Mouse (Mus musculus) MEL (cell line): ENCODE measurements around the gene Borcs7. TPM values are rescaled to one million over a fixed set of nuclear protein-coding genes. Genes with fewer than 3 reads are reported as not detected.

Experiments
- DNase-seq: peaks from one replicate; pipeline ENCODE4 v3.0.0; 2011; ENCODE audit warnings: low read depth, low spot score
- H3K27ac ChIP-seq: 2 replicates; pipeline ENCODE4 v1.5.1; 2012; ENCODE audit warnings: low read depth, mild to moderate bottlenecking, control low read depth, low read length, moderate library complexity; ENCODE audit not compliant: control insufficient read depth
- H3K27me3 ChIP-seq, 2 experiments: fragments of 150-350 bp in 1 of 2; sonication (generic) in 1 of 2; 2 replicates each; pipeline ENCODE4 v1.6.1; 2012; ENCODE audit warnings: low read length in 2 of 2, mild to moderate bottlenecking in 2 of 2, improper control_type of control experiment in 1 of 2, moderate library complexity in 1 of 2; ENCODE audit not compliant: insufficient read depth in 2 of 2, control insufficient read depth in 1 of 2
- H3K36me3 ChIP-seq, 2 experiments: 2 replicates each; pipeline ENCODE4 v1.6.1; 2012 to 2014; ENCODE audit warnings: low read length in 2 of 2, improper control_type of control experiment in 1 of 2, inconsistent platforms in 1 of 2, mild to moderate bottlenecking in 1 of 2; ENCODE audit not compliant: insufficient read depth in 2 of 2, control insufficient read depth in 1 of 2
- H3K4me1 ChIP-seq, 2 experiments: fragments of 150-350 bp in 1 of 2; sonication (generic) in 1 of 2; 2 replicates each; pipeline ENCODE4 v1.6.1; 2012; ENCODE audit warnings: low read length in 2 of 2, improper control_type of control experiment in 1 of 2, mild to moderate bottlenecking in 1 of 2; ENCODE audit not compliant: insufficient read depth in 2 of 2, control insufficient read depth in 1 of 2
- H3K4me3 ChIP-seq, 2 experiments: fragments of 150-350 bp in 1 of 2; sonication (generic) in 1 of 2; 2 replicates each; pipeline ENCODE4 v1.5.1; 2012; ENCODE audit warnings: low read depth in 2 of 2, low read length in 2 of 2, mild to moderate bottlenecking in 2 of 2, moderate library complexity in 2 of 2, control low read depth in 1 of 2, improper control_type of control experiment in 1 of 2; ENCODE audit not compliant: control insufficient read depth in 1 of 2, insufficient read depth in 1 of 2
- H3K79me2 ChIP-seq: 2 replicates; pipeline ENCODE4 v1.6.1; 2012; ENCODE audit warnings: mild to moderate bottlenecking, low read length, moderate library complexity; ENCODE audit not compliant: control insufficient read depth, poor library complexity, insufficient read depth
- H3K9ac ChIP-seq: 2 replicates; pipeline ENCODE4 v1.6.1; 2012; ENCODE audit warnings: low read depth, mild to moderate bottlenecking, control low read depth, low read length, moderate library complexity; ENCODE audit not compliant: control insufficient read depth, poor library complexity, severe bottlenecking
- H3K9me3 ChIP-seq: fragments of 150-350 bp; sonication (generic); replicated peaks from 2 replicates; pipeline ENCODE4 v1.6.1; 2012; ENCODE audit warnings: mild to moderate bottlenecking, low read length, improper control_type of control experiment, moderate library complexity; ENCODE audit not compliant: insufficient read depth
- CHD1 ChIP-seq: IDR thresholded peaks from 2 replicates; pipeline ENCODE4 v1.6.1; 2012; ENCODE audit warnings: low read depth, mild to moderate bottlenecking, inconsistent platforms, low read length, improper control_type of control experiment
- CTCF ChIP-seq, 3 experiments: IDR thresholded peaks in 2 of 3; conservative IDR thresholded peaks in 1 of 3; 2 replicates each; pipeline ENCODE4 v1.5.1; 2011 to 2012; ENCODE audit warnings: low read length in 3 of 3, low read depth in 2 of 3, mild to moderate bottlenecking in 2 of 3, improper control_type of control experiment in 1 of 3, inconsistent platforms in 1 of 3, mixed read lengths in 1 of 3, moderate library complexity in 1 of 3; ENCODE audit not compliant: control insufficient read depth in 1 of 3, insufficient read depth in 1 of 3, poor library complexity in 1 of 3, severe bottlenecking in 1 of 3
- ELF1 ChIP-seq: IDR thresholded peaks from 2 replicates; pipeline ENCODE4 v1.6.1; 2014; ENCODE audit warnings: low read depth, mild to moderate bottlenecking, inconsistent platforms, low read length, improper control_type of control experiment, moderate library complexity
- GATA1 ChIP-seq: IDR thresholded peaks from 2 replicates; pipeline ENCODE4 v1.6.1; 2011; ENCODE audit warnings: low read depth, low read length, improper control_type of control experiment
- MAX ChIP-seq: IDR thresholded peaks from 2 replicates; pipeline ENCODE4 v1.6.1; 2011; ENCODE audit warnings: low read length, improper control_type of control experiment
- MAZ ChIP-seq: IDR thresholded peaks from 2 replicates; pipeline ENCODE4 v1.6.1; 2012; ENCODE audit warnings: low read depth, mild to moderate bottlenecking, inconsistent platforms, low read length, improper control_type of control experiment
- MEF2A ChIP-seq: IDR thresholded peaks from 2 replicates; pipeline ENCODE4 v1.6.1; 2014; ENCODE audit warnings: low read depth, mild to moderate bottlenecking, inconsistent platforms, low read length, improper control_type of control experiment; ENCODE audit not compliant: poor library complexity, insufficient replicate concordance, severe bottlenecking; ENCODE audit errors: extremely low read depth
- MYC ChIP-seq: IDR thresholded peaks from 2 replicates; pipeline ENCODE4 v1.6.1; 2011; ENCODE audit warnings: low read depth, mild to moderate bottlenecking, low read length, improper control_type of control experiment, moderate library complexity
- NRF1 ChIP-seq: IDR thresholded peaks from 2 replicates; pipeline ENCODE4 v1.6.1; 2014; ENCODE audit warnings: low read depth, mild to moderate bottlenecking, inconsistent platforms, low read length, improper control_type of control experiment, moderate library complexity; ENCODE audit not compliant: poor library complexity, insufficient read depth, severe bottlenecking
- POLR2AphosphoS2 ChIP-seq: IDR thresholded peaks from 2 replicates; pipeline ENCODE4 v1.6.1; 2011; ENCODE audit warnings: low read length, improper control_type of control experiment
- RAD21 ChIP-seq: IDR thresholded peaks from 2 replicates; pipeline ENCODE4 v1.6.1; 2011; ENCODE audit warnings: mild to moderate bottlenecking, low read depth, low read length, improper control_type of control experiment
- SMC3 ChIP-seq: IDR thresholded peaks from 2 replicates; pipeline ENCODE4 v1.6.1; 2011; ENCODE audit warnings: low read depth, low read length, improper control_type of control experiment
- TCF12 ChIP-seq: IDR thresholded peaks from 2 replicates; pipeline ENCODE4 v1.6.1; 2014; ENCODE audit warnings: low read depth, mild to moderate bottlenecking, inconsistent platforms, low read length, improper control_type of control experiment, moderate library complexity
- ZMIZ1 ChIP-seq: IDR thresholded peaks from 2 replicates; pipeline ENCODE4 v1.6.1; 2012; ENCODE audit warnings: low read depth, mild to moderate bottlenecking, inconsistent platforms, low read length, improper control_type of control experiment, moderate library complexity
- polyA plus RNA-seq, 2 experiments: library from polyadenylated mRNA; stranded (reverse) in 1 of 2; unstranded in 1 of 2; fragments of >175 nt in 1 of 2; fragments of >200 nt in 1 of 2; gene quantifications; 2 replicates each; pipeline versions ENCODE4 v1.2.1 to v1.2.4; 2012; ENCODE audit warnings: low replicate concordance in 2 of 2, low read depth in 1 of 2; ENCODE audit not compliant: insufficient read length in 2 of 2, insufficient read depth in 1 of 2, missing spikeins in 1 of 2
- total RNA-seq: library from RNA; depleted of rRNA; stranded (reverse); fragments of 300-350 nt; gene quantifications from 2 replicates; pipeline ENCODE4 v1.2.3, GENCODE M21; 2012

Gene Borcs7
- total and polyA plus RNA-seq, 3 experiments, result 4.1 to 11.1 TPM; not detected in 1

DNA sequence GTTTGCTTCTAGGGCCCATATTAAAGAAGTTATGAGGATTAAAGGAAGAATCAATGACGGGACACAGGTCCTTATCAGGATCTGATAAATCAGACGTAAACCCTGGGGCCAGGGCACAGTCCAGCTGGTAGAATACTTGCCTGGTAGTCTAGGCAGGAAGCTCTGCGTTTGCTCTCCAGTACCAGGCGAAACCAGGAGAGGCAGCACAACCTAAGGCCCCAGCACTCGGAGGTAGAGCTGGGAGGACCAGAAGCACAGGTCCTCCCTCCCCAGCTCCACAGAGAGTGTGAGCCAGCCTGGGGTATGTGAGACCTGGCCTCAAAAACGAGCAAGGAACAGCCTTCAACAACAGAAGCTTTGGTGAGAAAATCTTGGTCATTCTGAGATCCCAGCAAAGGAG, 51.9 kb downstream of the Borcs7 start:
- peak; percentile 55 for DNase-seq
- H3K4me1 ChIP-seq, result no peaks in the 10 kb centered on the region

DNA sequence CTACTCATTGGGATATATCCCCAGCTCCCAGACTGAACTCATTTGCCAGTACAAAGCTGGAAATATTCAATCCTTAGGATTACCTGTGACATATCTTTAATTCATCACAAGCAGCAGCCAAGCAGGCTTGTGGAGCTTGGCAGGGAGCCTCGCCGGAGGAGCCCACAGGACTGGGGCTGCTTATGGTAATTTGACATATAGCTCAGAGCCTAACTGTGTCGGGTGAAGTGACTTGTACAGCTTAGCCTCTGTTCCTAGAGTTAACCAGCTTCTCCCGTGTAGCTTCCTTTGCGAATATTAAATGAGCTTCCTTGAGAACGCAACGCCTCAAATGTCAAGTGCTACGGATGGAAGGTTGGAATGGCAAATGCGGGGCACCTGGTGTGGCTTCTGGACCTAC, 55.0 kb downstream of the Borcs7 start:
- H3K36me3 ChIP-seq, result no peaks in the 10 kb centered on the region
- TF ChIP-seq ZMIZ1 (no peak), TCF12 (no peak), MAZ (no peak), POLR2AphosphoS2 (no peak), MAX (no peak), CHD1 (no peak), GATA1 (no peak), ELF1 (no peak)
- no peaks in the 10 kb centered on the region for H3K79me2 ChIP-seq
- H3K9me3 ChIP-seq, result no peaks in the 10 kb centered on the region
- H3K4me3 ChIP-seq, result no peak overlapping the region
- DNase-seq, result no peak
- no peaks in the 10 kb centered on the region for H3K4me1 ChIP-seq
- H3K9ac ChIP-seq, result no peak overlapping the region
- peaks cover 0 to 2% of the 10 kb centered on the region in 2 experiments; a peak in 1 of 4 replicates for H3K27me3 ChIP-seq
- no peak overlapping the region for H3K27ac ChIP-seq

More for the DNA sequence above, 51.9 kb downstream of the Borcs7 start:
- Histone ChIP-seq H3K27me3 (no peaks in the 10 kb centered on the region), H3K79me2 (no peaks in the 10 kb centered on the region), H3K4me3 (no peak overlapping the region), H3K36me3 (no peaks in the 10 kb centered on the region), H3K9ac (no peak overlapping the region), H3K27ac (no peak overlapping the region), H3K9me3 (no peaks in the 10 kb centered on the region)
- TF ChIP-seq CTCF (IDR thresholded peaks at IDR 0.05 in 2 of 3, conservative IDR thresholded peaks at IDR 0.05 in 1 of 3; ENCODE audit: control insufficient read depth in 1 of 3, insufficient read depth in 1 of 3, low read depth in 2 of 3, low read length in 3 of 3, poor library complexity in 1 of 3, severe bottlenecking in 1 of 3), result peak; percentile 38 to 50 (median 38)
- no peak for TF ChIP-seq MEF2A
- peak; percentile 47 for TF ChIP-seq RAD21
- peak; percentile 44 for TF ChIP-seq SMC3
- TF ChIP-seq, all 39 proteins: peak for 3

DNA sequence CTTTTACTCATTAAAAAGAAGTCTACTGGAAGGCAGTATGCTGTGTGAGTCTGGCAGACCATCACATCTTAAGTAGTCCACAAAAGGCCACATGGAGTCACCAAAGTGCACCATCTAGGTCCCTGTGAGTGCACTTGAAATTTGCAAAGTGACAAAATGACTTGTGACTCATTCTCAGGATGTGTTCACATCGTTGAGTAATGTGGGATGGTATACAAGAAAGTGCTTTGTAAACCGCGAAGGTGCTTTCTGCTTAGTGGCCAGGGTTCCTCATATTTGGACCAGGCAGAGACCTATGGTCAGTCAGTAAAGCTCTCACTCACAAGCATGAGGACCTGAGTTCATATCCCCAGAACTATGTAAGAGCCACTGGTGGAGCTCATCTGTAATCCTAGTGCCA, 58.1 kb downstream of the Borcs7 start:
- no peak for DNase-seq
- Histone ChIP-seq H3K4me1 (no peaks in the 10 kb centered on the region), H3K9ac (no peak overlapping the region), H3K9me3 (no peaks in the 10 kb centered on the region), H3K79me2 (no peaks in the 10 kb centered on the region), H3K27me3 (peaks cover 0 to 2% of the 10 kb centered on the region in 2 experiments; a peak in 1 of 4 replicates), H3K36me3 (no peaks in the 10 kb centered on the region), H3K27ac (no peak overlapping the region), H3K4me3 (no peak overlapping the region)
- no peak for TF ChIP-seq SMC3
- no peak for TF ChIP-seq NRF1
- no peak for TF ChIP-seq MYC
